Mouse (Mus musculus): ENCODE results near the gene Dvl2.
"Not testable (repeated sequence)": the region's sequence is repeated elsewhere in the genome, so short reads cannot be mapped to it uniquely, and the experiment has no call there.

Dvl2 gene

DNA sequence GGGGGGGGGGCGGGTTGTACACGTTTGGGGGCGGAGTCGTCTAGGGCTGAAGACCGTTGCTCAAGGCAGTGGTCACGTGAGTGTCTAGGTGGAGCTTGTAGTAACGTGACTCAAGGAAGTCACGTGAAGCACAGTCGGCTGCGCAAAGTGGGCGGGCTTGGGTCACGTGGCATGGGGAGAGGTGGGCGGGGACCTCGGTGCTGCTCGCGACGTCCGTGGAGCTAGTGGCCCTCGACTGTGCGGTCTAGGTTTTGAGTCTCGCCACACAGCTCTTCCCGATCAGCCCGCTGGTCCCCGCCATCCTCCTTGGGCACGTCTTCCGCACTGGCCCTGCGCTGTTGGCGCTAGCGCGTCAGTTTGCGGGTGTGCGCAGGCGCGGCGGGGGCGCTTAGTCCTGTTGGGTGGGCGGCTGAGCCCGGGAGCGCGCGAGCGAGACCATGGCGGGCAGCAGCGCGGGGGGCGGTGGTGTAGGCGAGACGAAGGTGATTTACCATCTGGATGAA lies at the start of gene Dvl2:
Dvl2 (plus strand) TSS at position 200 of the 503 bp plus-strand sequence.
- DNase-seq (ENCODE audit: low spot score in 2 of 2): peak; percentile 86 to 88

DNA sequence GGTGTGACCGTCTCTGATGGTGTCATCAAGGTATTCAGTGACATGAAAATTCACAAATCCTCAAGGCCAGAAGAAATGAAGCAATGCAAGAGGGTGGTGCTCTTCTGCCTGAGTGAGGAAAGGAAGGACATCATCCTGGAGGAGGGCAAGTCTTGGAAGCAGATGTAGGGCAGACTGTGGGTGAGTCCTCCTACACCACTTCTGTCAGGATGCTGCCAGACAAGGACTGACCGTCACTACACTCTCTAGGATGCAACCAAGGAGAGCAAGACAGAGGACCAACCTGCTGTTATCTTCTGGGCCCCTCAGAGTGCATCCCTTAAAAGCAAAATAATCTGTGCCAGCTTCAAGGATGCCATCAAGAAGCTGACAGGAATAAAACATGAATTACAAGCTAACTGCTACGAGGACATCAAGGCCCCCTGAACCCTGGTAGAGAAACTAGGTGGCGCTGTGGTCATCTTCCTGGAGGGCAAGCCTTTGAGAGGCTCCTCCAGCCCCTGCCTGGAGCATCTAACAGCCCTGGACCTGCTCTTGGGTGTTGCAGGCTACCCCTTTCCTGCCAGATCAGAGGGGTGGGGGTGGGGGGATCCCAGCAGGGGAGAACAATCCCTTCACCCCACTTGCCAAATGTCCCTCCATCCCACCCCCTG lies 49.5 kb upstream of the Dvl2 start:
- peak in 1 of 2 experiments; percentile 47 for DNase-seq (ENCODE audit: low spot score in 2 of 2)

DNA sequence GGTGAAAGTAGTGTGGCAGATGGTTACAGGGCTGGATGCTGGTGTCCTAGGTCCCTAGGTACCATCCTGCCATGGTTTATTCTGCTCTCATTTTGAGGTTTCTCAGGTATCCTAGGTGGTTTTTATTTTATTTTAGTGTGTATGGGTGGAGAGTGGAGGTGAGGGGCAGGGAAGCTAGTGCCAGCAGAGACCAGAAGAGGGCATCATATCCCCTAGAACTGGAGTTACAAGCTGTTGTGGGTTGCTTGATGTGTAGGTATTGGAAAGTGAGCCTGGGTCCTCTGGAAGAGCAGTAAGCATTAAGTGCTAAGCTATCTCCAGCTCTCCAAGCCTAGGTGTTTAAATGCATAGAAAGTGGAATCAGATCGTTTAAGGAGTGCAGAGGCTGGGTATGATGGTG lies 48.1 kb upstream of the Dvl2 start:
- DNase-seq (ENCODE audit: low spot score in 2 of 2): no peak

DNA sequence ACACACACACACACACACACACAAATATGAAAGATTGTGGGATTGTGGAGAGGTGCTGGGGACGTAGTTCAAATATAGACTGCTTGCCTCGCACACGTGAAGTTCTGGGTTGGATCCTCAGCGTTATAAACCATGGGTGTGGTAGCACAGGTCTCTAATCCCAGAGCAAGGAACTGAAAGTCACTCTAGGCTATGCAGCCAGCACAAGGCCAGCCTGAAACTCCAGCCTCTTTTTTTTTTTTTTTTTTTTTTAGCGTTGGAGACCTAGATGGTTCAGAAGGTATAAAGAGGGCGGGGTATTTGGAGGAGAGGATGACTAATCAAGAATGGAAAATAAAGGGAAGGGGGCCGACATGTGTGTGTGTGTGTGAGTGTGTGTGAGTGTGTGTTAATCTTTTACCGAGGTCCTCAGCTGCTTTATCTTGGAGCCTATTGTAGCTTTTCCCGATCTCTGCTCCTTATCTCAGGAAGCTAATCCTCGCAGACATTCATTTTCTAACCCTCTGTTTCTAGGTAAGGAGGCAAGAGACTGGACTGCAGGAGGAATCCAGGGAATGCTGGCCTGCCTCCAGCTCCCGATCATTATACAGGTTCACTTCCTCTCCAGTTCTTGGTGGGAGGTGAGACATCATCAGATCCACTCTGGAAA lies 47.0 kb upstream of the Dvl2 start:
- no peak for DNase-seq (ENCODE audit: low spot score in 2 of 2)

DNA sequence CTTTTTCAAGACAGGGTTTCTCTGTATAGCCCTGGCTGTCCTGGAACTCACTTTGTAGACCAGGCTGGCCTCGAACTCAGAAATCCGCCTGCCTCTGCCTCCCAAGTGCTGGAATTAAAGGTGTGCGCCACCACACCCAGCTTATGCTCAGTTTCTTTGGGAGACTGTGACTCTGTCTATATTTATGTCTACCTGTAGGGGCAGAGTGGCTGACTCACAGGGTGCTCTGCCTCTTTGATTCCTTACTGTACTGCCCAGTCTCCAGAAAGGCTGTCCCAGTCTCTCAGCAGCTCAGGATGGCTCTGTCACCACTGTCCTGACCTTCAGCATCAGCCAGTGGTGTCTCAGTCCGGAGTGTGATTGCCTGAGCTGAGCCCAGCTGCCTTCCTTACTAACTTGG lies 44.8 kb upstream of the Dvl2 start:
- not testable (repeated sequence) for DNase-seq (ENCODE audit: low spot score in 2 of 2)

DNA sequence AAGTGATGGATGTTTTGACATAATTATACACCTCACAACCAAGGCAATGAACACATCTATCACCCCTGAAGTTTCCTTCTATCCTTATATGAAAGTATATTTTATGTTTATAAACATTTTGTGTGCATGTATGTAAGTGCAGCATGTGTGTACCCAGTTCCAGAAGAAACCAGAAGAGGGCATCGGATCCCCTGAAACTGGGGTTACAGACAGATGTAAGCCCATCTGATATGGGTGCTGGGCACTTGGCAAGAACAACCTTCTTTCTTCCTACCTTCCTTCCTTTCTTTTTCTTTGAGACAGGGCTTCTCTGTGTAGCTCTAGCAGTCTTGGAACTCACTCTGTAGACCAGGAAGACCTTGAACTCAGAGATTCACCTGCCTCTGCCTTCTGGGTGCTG lies 44.2 kb upstream of the Dvl2 start:
- no peak for DNase-seq (ENCODE audit: low spot score in 2 of 2)

DNA sequence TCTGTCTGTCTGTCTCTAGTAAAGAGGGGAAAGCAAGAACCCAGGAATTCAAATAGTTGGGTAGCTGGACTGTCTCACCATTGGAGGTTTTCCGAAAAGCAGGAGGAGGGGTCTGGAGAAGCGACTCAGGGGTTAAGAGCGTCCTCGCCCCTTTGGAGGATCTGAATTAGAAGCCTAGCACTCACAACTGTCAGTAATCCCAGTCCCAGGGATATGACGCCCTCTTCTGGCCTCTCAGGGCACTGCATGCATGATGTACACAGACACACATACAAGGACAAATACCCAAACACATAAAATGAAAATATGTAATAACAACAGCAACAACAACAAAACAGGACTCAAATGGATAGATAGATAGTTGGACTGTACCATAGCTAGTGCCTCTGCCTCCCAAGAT lies 39.8 kb upstream of the Dvl2 start:
- DNase-seq (ENCODE audit: low spot score in 2 of 2): no peak

DNA sequence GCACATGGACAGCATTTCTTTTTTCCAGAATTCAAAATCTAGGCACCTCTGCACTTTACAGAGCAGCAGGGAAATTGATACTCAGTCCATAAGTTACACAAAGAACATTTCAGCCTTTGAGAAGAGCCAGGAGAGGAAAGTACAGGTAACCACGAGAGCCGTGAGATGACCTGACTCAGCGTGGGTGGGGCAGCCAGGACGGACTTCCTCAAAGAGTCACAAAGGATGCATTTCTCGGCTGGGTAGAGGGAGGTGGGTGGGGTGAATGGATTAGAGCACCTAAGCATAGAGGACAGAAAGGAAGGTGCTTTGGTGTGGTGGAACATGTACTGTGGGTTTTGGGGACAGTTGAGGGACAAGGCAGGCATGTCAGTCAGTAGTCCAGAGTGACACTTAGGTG lies 38.6 kb upstream of the Dvl2 start:
- no peak for DNase-seq (ENCODE audit: low spot score in 2 of 2)

DNA sequence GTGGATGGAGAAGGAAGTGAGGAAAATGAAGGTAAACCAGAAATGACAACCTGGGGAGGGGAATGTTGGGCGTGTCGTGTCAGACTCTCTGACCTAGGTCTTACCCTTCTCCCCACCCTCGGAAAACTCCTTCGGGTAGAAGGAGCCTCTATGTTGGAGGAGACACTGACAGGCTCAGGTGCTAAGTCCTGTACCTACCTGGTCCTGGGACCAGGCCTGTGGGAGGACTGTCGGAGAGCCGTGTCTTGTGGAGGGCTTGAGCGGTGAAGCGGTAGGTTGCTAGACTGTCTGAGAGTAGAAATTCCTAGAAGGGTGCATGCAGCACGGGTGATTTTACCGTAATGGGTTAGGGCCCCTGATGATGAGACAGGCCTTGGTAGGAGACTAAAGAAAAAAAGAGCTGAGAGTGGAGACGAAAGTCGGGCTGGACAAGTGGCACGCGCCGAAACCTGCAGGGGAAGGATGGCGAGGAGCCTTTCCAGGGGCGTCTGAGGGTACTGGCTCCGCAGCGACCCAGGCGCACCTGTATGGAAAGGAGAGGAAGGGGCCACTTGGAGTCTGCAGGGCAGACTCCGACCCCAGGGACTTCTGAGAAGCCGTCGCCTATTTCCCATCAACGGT lies 35.6 kb upstream of the Dvl2 start, which contains the start of gene Cldn7:
Cldn7 (plus strand) TSS at position 130 of the 621 bp plus-strand sequence.
- no peak for DNase-seq (ENCODE audit: low spot score in 2 of 2)

DNA sequence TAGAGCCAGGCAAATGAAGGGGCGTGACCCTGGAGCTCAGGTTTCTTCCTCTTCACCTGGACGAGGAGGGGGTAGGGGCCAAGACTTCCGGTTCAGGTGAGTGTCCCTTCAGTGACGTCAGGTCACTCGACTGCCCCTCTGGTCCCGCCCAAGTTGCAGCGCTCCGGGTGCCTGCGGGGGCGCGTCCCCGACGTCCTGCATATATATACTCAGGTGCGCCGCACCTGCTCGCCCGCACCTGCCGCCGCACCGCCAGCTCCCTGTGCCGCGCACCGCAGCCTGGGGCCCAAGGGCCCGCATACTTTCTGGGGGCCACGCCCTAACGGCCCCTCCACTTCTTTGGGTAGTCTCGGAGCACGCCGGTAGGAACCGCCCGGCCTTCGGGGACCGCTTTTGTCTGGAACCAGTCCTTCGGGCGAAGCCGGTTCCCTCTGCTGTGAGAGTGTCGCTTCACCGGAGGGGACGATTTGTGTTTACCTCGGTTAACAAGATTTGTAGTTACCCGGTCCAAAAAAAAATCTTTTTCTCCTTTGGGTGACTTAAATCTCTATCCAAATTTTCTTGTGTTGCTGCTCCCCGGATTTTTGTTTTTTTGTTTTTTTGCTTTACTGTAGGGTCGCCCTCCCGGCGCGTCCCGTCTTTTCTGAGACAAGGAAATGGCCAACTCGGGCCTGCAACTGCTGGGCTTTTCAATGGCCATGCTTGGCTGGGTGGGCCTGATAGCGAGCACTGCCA lies 35.0 kb upstream of the Dvl2 start:
- DNase-seq (ENCODE audit: low spot score in 2 of 2): no peak

DNA sequence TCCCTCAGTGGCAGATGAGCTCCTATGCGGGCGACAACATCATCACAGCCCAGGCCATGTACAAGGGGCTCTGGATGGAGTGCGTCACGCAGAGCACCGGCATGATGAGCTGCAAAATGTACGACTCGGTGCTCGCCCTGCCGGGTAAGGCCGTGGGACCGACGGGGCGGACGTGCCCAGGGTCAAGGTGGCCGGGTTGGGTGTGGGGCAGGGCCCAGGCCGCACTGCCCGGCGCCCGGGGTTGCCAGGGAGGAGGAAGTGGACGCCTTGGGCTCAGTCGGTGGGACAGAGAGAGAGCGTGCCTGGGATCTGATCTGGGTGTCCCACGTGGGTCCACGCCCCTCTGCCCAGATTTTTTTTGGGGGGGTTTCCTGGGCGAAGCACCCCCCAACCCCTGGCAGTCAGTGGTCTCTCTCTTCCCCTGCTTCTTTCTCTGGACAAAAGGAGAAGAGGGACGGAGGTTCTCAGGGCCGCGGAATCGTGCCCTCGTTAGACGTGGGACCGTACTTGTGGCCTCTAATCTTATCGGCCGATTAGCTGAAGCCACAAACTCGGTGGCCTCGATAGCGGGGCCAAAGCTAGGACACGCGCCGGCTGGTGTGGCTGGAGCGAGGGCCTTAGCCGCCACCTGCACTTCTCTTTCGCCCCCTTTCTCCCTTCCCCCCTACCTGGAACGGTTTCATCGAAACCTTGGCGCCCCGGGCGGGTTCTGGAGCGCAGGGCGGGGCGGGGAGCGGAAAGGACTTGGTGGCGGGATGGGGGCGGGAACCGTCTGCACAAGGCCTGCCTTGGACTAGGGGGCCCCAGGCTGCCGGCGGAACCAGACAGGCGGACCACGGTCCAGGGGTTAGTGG lies 34.2 kb upstream of the Dvl2 start:
- no peak for DNase-seq (ENCODE audit: low spot score in 2 of 2)

DNA sequence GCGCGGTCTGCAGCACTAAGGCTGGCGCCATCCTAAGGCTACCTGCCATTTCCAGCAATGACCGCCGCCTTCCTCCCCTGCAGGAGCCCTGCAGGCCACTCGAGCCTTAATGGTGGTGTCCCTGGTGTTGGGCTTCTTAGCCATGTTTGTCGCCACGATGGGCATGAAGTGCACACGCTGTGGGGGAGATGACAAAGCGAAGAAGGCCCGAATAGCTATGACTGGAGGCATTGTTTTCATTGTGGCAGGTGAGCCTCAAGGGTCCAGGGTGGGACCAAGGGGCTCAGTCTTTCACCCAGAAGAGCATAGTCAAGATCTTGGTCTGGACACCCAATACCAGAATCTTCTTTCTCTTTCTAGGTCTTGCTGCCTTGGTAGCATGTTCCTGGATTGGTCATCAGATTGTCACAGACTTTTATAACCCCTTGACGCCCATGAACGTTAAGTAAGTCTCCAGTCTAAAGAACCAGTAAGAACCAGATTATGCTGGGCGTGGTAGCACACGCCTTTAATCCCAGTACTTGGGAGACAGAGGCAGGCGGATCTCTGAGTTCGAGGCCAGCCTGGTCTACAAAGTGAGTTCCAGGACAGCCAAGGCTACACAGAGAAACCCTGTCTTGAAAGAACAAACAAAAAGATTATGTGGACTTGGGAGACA lies 33.4 kb upstream of the Dvl2 start:
- DNase-seq (ENCODE audit: low spot score in 2 of 2): no peak

DNA sequence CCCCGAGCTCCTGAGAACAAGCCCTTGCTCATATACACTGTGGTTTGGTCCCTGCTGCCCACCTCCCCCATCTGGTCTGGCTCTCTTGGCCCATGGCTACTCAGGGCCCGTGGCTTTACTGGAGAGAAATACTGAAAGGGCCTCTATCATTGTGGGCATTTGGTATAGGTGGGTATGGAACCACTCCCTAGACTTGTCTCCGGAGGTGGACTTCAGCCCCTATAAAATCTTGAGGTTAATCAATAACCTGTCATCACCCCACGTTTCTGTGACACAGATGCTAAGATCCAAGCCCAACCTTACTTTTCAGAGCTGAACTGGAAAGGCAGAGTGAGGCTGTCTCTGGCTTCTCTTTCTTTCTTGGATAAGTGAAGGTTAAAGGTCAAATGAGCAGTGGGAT lies 31.6 kb upstream of the Dvl2 start:
- no peak for DNase-seq (ENCODE audit: low spot score in 2 of 2)

DNA sequence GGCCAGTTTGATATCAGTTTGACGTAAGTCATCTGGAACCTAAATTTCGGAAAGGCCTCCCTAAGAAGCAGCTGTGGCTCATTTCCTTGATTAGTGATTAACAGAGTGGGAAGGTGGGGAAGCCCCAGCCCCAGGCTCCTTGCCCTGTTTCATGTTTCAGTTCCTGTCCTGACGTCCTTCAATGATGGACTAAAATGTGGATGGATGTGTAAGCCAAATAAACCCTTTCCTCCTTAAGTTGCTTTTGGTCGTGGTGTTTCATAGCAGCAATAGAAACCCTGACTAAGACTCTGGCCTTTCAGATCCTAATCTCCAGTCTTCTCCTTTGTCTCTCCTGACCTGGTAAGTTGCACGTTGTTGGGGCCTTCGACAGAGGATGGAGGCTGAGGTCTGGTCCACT lies 30.2 kb upstream of the Dvl2 start:
- DNase-seq (ENCODE audit: low spot score in 2 of 2): no peak

DNA sequence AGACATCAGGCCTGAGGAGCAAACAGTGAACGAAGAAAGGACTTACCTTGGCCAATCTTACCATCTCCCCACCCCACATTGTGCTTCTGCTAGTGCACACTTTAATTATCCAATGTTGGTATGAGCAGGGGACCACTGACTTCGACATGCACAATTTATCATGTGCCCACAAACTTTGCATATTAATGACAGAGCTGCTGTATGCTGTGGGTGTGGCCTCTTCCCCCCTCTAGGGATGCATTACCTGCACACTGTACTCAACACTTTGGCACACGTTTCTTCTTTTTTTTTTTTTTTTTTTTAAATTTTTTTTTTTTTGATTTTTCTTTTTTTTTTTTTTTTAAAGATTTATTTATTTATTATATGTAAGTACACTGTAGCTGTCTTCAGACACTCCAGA lies 29.6 kb upstream of the Dvl2 start:
- DNase-seq (ENCODE audit: low spot score in 2 of 2): no peak

DNA sequence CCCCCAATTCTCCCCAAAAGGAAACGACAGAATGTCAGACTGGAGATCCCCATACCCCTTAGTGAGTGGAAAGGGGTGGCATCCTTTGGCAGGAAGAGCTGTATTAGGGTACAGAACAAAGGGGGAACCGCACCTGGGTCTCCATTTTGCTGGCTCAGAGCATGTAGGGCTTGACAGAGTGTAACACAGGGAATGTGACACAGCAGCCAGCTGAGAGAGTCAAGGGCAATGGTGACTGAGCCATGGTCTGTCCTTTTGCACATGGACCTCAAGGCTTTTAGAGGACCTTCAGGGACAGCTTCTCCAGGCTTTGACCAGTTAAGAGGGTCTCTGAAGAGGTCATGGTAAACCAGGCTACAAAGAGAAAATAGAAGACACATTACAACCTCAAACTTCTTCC lies 25.5 kb upstream of the Dvl2 start:
- DNase-seq (ENCODE audit: low spot score in 2 of 2): no peak

DNA sequence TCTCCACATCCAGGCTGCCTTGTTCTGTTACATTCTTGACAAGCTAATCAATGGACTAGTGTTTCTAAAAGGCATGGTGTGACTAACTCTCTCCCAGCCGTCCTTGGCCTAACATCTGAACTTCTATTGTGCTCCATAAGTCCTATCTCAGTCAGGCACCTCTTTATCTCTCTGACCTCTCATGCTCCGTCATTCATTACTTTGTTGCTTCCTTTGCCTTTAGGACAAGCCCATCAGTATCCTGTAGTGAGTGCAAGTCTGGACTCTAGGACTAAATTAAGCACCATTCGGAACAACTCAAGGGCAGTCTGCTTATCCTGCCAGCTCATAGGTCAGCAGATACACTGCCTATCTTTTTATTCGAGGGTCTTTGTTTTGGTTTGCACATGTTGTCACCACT lies 24.1 kb upstream of the Dvl2 start:
- DNase-seq (ENCODE audit: low spot score in 2 of 2): no peak

DNA sequence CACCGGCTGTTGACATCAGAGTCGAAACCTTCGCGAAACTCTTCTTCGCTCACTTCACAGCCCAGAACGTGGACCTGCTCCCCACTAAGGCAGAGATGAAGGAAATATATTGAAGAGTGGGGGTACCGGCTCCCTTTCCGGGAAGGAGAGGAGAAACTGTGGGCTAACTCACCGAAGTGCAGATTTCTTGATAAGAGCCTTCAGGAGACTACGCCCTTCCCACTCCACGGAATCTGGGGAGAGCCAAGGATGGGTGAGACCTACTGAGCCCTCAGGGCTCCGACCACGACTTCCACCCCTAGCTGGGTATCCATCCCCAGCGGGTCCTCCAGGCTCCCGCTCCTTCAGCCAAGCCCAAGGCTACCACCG lies 20.6 kb upstream of the Dvl2 start:
- DNase-seq (ENCODE audit: low spot score in 2 of 2): no peak

DNA sequence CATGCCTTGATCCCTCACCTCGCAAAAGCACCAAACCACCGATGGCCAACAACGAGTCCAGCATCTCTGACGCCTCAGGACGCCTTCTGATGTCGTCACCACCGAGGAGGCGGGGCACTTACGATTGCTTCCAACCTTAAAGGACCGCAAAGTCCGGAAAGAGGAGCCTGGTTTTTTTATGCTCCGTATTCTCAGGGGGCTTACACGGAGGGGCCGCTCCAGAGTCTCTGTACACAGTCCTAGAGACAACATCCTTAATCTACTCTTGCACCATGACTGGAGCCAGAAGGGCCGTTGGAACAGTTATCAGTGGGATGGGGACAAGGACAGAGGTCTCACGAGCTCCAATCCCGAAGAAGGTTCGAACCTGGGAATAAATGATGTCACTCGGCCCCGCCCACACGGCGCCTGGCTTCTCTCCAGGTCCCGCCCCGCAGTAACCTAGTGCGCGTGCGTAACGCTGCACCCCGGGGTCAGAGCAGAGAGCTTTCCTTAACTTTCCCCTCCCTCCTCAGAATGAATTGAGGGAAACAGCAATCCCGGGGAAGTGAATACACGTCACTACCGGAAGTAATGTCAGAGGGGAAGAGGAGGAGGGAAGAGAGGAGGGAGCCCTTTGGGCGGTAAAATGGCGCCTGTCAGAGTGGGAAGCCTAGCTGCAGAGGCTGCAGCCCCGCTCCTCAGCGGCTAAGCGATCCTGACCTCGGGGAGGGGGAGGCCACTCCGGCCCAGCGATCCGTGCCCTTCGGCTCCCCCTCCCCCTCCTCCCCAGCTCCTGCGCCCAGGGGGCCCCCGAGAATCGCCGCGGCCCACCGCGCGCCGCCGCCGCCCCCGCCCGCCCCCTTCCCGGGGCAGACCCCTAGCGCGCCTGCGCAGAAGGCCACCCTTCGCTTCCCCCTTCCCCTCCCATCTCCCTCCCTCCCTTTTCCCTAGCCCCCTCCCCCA lies 19.9 kb upstream of the Dvl2 start:
- peak; percentile 85 to 87 for DNase-seq (ENCODE audit: low spot score in 2 of 2)

All from thymus, postnatal 10 days (tissue).